Mouse (Mus musculus) forebrain, postnatal 0 days (tissue): ENCODE measurements around the gene Wdr82. TPM values are rescaled to one million over a fixed set of nuclear protein-coding genes. Genes with fewer than 3 reads are reported as not detected.

ENCODE experiments used
- ATAC-seq: fragments of 200-750 bp; cut with Nextera tagmentation; 2 replicates; pipeline ENCODE4 v1.8.0; 2017; ENCODE audit warnings: mild to moderate bottlenecking, moderate library complexity
- DNase-seq: peaks from one replicate; pipeline ENCODE4 v3.0.0-alpha.2; 2015
- H3K27ac ChIP-seq: fragments of 300-500 bp; sonication (generic); 2 replicates; pipeline ENCODE4 v1.5.1; 2014; ENCODE audit warnings: low read depth, mild to moderate bottlenecking, antibody characterized with exemption, low read length, moderate library complexity, mixed read lengths
- H3K27me3 ChIP-seq: fragments of 300-500 bp; sonication (generic); 2 replicates; pipeline ENCODE4 v1.6.1; 2014; ENCODE audit warnings: mild to moderate bottlenecking, low read length, mixed read lengths; ENCODE audit not compliant: insufficient read depth
- H3K36me3 ChIP-seq: fragments of 300-500 bp; sonication (generic); 2 replicates; pipeline ENCODE4 v1.6.1; 2014; ENCODE audit warnings: mild to moderate bottlenecking, moderate library complexity; ENCODE audit not compliant: insufficient read depth
- H3K4me1 ChIP-seq: fragments of 300-500 bp; sonication (generic); 2 replicates; pipeline ENCODE4 v1.6.1; 2014; ENCODE audit warnings: antibody characterized with exemption; ENCODE audit not compliant: insufficient read depth
- H3K4me2 ChIP-seq: fragments of 300-500 bp; sonication (generic); 2 replicates; pipeline ENCODE4 v1.6.1; 2014; ENCODE audit warnings: low read depth, mild to moderate bottlenecking, moderate library complexity
- H3K4me3 ChIP-seq: fragments of 300-500 bp; sonication (generic); 2 replicates; pipeline ENCODE4 v1.5.1; 2014; ENCODE audit warnings: low read depth, low read length, mixed read lengths
- H3K9ac ChIP-seq: fragments of 300-500 bp; sonication (generic); 2 replicates; pipeline ENCODE4 v1.6.1; 2014; ENCODE audit warnings: mild to moderate bottlenecking
- H3K9me3 ChIP-seq: fragments of 300-500 bp; sonication (generic); 2 replicates; pipeline ENCODE4 v1.6.1; 2016; ENCODE audit warnings: low read length
- CTCF ChIP-seq: sonication (generic); IDR thresholded peaks from 2 replicates; pipeline ENCODE4 v1.5.1; 2016; ENCODE audit warnings: antibody characterized with exemption, control low read depth, low read depth
- WGBS: fragments of 180-500 bp; shearing (Covaris S2); extraction: QIAGEN DNeasy Blood & Tissue Kit; methylation state at CpG from one replicate; pipeline ENCODE4 v1.1.7; 2014; 5-methylcytosine and 5-hydroxymethylcytosine counted together
- polyA plus RNA-seq: library from polyadenylated mRNA; unstranded; fragments of >200 nt; fragmentation: Nextera tagmentation; extraction: Ambion mirVana; gene quantifications from 2 replicates; pipeline ENCODE4 v1.2.1, GENCODE M21; 2015
- total RNA-seq: library from RNA; depleted of rRNA; stranded (reverse); fragments of >200 nt; gene quantifications from 2 replicates; pipeline ENCODE4 v1.2.3, GENCODE M21; 2014

The Wdr82 gene
- total and polyA plus RNA-seq, 2 experiments from 2014 or later = 32.5 to 261 TPM

DNA sequence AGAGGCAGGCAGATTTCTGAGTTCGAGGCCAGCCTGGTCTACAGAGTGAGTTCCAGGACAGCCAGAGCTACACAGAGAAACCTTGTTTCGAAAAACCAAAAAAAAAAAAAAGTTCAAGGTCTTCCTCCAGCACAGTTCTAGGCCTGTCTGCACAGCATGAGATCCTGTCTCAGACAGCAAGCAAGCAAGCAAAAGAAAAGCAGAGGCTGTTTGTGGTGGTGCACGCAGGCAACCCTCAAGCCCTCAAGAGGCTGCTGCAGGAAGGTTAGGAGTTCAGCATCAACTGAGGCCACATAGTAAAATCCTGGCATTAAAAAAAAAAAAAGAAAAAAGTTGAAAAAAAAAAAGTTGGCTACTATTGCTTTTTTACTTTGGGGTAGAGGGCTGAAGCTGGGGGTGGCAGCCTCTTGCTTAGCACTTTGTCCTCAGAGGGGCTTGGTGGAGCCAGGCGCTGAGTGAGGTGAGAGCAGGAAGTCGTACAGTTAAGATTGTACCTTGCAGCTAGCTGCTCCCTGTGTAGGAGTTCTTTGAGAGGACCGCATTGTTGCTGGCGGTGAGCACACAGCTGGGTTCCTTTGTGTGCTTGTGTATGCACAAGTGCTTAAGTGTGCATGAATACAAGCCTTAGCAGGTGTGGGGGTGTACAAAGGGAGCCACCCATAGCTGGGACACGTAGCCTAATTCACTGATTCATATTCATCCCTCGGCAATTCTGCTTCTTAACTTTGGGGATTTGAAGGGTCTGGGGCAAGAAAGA lies 40.3 kb downstream of the Wdr82 start:
- no peak for TF ChIP-seq CTCF
- H3K27me3 ChIP-seq = no peaks in the 10 kb centered on the region
- no peak for ATAC-seq
- peak overlapping the region; percentile 57; the same call in 1 of the 2 replicates for H3K27ac ChIP-seq
- WGBS = 34% methylated on average over 9 of the region's 9 CpGs
- H3K4me3 ChIP-seq = no peak overlapping the region
- H3K9me3 ChIP-seq = no peaks in the 10 kb centered on the region
- peak overlapping the region; percentile 46 for H3K4me2 ChIP-seq
- H3K4me1 ChIP-seq = no peaks in the 10 kb centered on the region
- H3K9ac ChIP-seq = 0 out of 2 replicates have a peak overlapping the region, but pooled peaks have one; percentile 10
- H3K36me3 ChIP-seq = peaks cover 44% of the 10 kb centered on the region
- DNase-seq = no peak

DNA sequence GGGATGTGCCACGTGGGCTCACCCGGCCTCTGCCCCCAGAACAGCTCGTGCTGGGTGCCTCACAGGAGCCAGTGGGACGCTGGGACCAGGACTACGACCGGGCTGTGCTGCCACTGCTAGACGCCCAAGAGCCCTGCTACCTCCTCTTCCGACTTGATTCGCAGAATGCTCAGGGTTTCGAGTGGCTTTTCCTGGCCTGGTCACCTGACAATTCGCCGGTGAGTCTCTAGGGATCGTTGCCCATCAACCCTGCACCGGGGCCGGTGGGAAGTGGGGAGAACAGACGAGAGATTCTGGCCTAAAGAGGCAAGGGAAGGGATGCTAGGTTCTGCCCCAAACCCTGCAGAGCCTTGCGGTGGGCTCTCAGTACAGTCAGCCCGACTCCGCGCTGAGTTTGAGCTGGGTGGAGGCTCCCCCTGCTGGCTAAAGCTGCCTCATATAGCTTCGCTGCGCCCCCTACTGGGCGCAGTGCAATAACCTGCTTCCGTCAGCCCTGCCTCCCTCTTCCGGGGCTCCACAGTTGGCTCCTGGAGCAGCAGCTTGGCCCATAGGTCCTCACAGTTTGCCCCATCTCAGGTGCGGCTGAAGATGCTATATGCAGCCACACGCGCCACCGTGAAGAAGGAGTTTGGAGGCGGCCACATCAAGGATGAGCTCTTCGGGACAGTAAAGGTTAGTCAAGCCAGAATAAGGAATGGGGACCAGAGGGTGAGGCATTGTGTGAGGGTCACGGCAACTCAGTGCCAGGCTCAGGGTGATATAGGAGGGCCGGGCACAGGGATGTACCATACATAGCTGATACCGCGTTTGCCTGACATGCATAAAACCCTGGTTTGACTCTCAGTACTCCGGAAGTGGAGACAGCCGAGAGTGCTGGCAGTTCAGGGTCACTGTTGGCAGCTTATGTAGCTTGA lies 41.2 kb downstream of the Wdr82 start:
- H3K4me3 ChIP-seq = no peak overlapping the region
- peaks cover 44% of the 10 kb centered on the region for H3K36me3 ChIP-seq
- H3K27me3 ChIP-seq = no peaks in the 10 kb centered on the region
- H3K4me1 ChIP-seq = no peaks in the 10 kb centered on the region
- WGBS = 18% methylated on average over 37 of the region's 37 CpGs
- ATAC-seq (peak; percentile 93), DNase-seq (peak; percentile 96)
- 0 out of 2 replicates have a peak overlapping the region, but pooled peaks have one; percentile 10 for H3K9ac ChIP-seq
- TF ChIP-seq CTCF = peak; percentile 100
- peak overlapping the region; percentile 46 for H3K4me2 ChIP-seq
- H3K9me3 ChIP-seq = no peaks in the 10 kb centered on the region
- H3K27ac ChIP-seq = peak overlapping the region; percentile 57; the same call in 1 of the 2 replicates

DNA sequence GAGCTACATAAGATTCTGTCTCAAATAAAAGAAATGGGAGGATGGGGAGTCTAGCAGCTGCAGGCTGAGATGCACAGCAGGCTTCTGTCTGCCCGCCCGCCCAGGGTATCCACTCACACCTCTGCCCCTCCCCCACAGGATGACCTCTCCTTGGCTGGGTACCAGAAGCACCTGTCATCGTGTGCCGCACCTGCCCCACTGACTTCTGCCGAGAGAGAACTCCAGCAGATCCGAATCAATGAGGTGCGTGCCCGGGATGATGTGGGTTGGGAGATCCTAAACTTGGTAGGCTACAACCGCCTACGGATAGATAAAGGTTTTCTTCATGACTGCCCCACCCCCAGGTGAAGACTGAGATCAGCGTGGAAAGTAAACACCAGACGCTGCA lies 41.9 kb downstream of the Wdr82 start:
- Histone ChIP-seq H3K9ac (no peak overlapping the region), H3K27me3 (no peaks in the 10 kb centered on the region), H3K27ac (no peak overlapping the region), H3K4me3 (no peak overlapping the region), H3K4me2 (no peak overlapping the region), H3K36me3 (peaks cover 44% of the 10 kb centered on the region), H3K4me1 (no peaks in the 10 kb centered on the region), H3K9me3 (no peaks in the 10 kb centered on the region)
- ATAC-seq (no peak), DNase-seq (no peak)
- WGBS = 91% methylated on average over 12 of the region's 12 CpGs
- TF ChIP-seq CTCF = no peak

GRCm38 (mm10) chr9:106215341-106216125 lies 44.8 kb downstream of the Wdr82 start:
- H3K4me1 ChIP-seq = no peaks in the 10 kb centered on the region
- H3K9me3 ChIP-seq = no peaks in the 10 kb centered on the region
- no peak overlapping the region for H3K27ac ChIP-seq
- WGBS = 87% methylated on average over 6 of the region's 6 CpGs
- no peak overlapping the region for H3K4me2 ChIP-seq
- no peak overlapping the region for H3K9ac ChIP-seq
- H3K27me3 ChIP-seq = no peaks in the 10 kb centered on the region
- H3K4me3 ChIP-seq = no peak overlapping the region
- H3K36me3 ChIP-seq = peaks cover 31% of the 10 kb centered on the region
- no peak for DNase-seq
- peak; percentile 37; the same call in 1 of the 2 replicates for TF ChIP-seq CTCF
- no peak for ATAC-seq

- no peaks in the 10 kb centered on the region for H3K4me1 ChIP-seq
- no peaks in the 10 kb centered on the region for H3K9me3 ChIP-seq
- no peak for TF ChIP-seq CTCF
- H3K4me2 ChIP-seq = no peak overlapping the region
- H3K27ac ChIP-seq = no peak overlapping the region
- 81% methylated on average over 7 of the region's 7 CpGs for WGBS
- ATAC-seq (no peak), DNase-seq (no peak)
- H3K27me3 ChIP-seq = no peaks in the 10 kb centered on the region
- H3K36me3 ChIP-seq = peaks cover 31% of the 10 kb centered on the region
- no peak overlapping the region for H3K4me3 ChIP-seq
- H3K9ac ChIP-seq = no peak overlapping the region
These were observed 46.2 kb downstream of the Wdr82 start for GRCm38 (mm10) chr9:106216971-106217370.

DNA sequence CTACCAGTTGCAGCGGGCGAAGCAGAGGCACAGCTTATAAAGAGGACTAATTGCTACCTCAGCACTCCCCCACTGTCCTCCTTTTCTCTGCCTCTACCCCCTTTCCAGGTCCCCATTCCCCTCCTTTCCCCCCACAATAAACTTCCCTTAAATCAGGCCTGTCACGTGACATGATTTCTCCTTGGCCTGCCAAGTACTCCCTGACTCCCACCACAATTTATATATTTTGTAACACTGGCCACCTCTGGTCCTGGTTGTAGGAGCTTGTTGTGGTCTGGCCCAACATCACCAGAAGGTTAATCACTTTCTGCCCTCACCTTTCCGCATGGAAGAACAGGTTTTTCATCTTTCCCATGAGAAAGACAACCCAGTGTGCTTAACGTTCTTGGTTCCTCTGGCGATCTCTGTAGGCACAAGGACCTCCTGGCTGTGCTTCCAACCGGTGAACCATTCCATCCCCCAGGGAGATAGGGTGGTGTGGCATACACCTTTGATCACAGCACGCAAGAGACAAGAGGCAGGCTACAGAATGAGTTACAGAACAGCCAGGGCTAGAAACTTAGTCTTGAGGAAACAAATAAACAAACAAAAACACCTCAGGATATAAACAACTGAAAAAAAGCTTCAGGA lies 50.3 kb downstream of the Wdr82 start:
- no peak for TF ChIP-seq CTCF
- Histone ChIP-seq H3K27ac (no peak overlapping the region), H3K4me3 (no peak overlapping the region), H3K4me2 (no peak overlapping the region), H3K27me3 (no peaks in the 10 kb centered on the region), H3K9ac (no peak overlapping the region), H3K9me3 (no peaks in the 10 kb centered on the region), H3K36me3 (no peaks in the 10 kb centered on the region), H3K4me1 (no peaks in the 10 kb centered on the region)
- no peak for DNase-seq
- WGBS = 78% methylated on average over 8 of the region's 8 CpGs
- no peak for ATAC-seq
